Mouse (Mus musculus) spleen, postnatal 4 days (tissue): Measurements from ENCODE around the gene Sorbs2.
"Not testable (repeated sequence)": the region's sequence is repeated elsewhere in the genome, so short reads cannot be mapped to it uniquely, and the experiment has no call there.

Source experiments
- DNase-seq, 2 experiments: peaks; one replicate each; pipeline ENCODE4 v3.0.0; 2022; ENCODE audit warnings: low spot score in 2 of 2

Sorbs2 gene

DNA sequence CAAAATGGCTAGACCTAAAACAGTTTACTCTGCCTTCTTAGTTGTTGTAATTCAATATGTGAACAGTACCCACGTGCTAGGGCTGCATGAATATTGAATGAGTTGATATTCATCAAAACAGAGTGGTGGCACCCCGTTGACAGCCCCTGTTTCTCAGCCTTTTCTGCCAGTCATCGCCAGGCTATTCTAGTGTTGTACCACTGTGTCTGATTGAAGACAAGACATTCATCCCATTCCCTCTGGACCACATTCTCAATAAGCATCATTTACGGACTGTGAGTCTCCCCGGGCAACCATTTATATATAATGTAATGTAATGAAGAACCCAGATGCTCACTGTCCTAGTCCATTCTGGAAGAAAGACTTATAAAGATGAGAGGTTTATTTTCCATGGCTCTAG lies 335.7 kb downstream of the Sorbs2 start:
- no peak for DNase-seq

DNA sequence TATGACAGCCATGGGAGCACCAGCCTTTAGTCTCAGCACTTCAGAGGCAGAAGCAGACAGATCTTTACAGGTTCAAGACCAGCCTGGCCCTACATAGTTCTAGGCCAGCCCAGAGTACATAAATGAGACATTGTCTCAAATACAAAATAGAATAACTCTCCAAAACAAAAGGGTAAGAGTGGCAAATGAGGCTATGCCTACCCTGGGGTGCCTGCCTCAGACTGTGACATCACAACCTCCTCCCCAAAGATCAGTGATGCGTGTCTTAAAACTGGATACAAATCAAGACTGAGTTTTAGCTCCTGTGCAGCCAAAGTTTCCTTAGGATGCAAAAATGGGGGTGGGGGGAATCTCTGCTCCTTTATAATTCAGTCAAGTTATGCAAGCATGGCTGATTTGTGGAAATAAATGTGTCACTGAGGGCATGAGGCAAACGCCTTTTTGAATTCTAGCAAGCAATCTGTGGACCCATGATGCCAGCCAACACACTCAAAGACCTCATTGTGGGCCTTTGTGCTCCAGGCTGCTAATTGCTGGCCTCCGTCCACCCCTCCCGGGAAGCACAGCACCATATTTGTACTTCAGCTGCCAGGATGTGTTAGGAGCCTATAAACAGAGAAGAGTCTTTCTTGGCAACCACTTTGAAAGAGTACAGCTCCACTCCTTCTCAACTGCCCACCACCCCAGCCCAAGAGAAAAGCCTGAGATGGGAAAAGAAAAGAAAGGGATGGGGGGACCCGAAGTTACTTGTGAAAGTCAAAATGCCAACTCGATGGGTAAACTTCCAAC lies 336.7 kb downstream of the Sorbs2 start:
- DNase-seq, result no peak

DNA sequence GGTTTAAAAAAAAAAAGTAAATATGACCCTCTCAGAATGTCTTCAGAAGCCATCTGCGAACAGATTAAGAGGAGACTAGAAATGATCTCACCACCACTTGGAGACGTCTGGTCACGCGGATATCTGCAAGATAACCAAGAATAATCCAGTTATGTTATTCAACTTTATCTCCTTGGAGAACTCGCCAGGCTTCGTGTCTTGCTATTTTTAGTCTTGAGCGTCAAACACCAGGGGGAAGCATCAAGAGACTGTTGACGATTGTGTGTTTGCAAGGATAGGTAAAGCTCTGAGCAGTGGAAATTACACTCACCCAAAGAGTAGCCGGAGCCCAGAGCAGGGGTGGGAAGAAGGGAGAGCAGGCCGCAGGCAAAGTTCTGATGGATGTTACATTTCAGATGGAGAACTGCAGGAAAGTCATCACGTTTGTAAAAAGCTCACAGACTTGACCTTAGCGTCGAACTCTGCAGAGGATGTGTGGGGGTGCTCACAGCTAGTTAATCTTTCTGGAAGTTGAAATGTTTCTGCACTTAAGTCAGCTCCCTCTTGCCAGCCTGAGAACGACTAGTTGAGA lies 337.4 kb downstream of the Sorbs2 start:
- DNase-seq, result no peak

DNA sequence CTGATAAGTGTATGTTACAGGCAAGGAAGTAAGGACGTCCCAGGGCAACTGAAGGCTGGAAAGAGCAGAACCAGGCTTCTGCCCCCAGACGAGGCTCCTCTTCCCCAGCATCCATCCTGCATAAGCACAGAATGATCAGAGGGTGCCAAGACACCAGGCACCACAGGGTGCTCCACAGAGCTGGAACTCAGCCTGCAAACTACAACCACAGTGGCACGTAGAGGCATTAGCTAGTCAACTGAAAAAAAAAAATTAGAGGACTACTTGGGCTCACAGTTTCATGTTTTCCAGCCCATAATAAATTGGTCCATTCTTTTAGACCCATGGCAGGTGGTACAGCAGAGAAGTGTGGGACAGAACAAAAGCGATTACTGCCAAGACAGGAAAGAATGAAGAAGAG lies 338.3 kb downstream of the Sorbs2 start:
- no peak for DNase-seq

DNA sequence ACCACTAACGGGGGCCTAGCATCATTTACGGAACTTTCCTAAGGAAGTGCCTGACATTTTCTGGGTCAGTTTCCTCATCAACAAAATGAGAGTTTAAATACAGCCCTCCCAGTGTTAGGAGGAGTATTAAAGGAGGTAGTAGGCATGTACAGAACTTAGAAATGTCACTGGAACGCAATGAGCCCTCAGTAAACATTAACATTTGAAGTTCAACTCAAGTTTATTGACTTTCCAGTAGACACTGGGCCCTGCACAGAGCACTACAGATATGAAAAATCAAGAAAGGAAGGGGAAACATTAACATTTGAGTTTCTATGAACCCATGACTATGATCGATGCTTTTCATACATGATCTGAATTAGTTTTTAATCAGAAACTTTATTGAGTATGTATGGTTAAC lies 347.5 kb downstream of the Sorbs2 start:
- no peak for DNase-seq

DNA sequence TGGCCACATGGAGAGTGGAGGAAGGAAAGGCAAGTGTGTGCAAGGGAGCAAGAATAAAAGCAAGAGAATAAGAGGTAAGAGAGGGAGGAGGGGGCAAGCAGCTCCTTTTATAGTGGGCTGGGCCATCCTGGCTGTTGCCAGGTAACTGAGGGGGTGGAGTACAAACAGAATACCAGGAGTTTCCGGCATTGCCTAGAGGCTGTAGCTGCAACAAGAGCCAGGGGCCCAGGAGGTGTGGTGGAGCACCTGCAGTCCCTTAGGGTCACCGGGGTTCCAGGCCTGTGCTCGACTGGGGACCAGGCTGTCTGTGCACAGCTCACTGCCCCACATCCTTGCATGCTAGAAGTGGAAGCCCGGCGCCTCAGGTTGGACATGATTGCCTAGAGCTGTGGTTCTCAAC lies 350.1 kb downstream of the Sorbs2 start:
- DNase-seq, result no peak

DNA sequence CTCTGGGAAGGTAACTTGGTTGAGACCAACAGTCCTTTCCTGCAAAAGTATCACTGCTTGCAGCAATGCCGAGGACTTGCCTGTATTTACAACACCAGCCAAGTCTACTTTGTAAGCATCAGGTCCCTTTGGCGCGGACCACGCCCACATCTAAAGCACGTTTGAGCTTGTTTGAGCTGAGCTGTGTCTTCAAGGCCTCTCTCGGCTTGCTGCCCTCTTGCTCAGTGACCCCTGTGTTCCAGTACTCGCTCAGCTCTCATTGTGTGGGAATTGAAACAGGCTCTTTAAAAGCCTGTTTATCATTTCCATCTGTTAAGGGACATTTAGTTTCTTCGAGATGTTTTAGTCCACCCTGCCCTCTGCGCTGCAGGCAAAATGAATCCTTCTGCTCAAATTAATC lies 350.8 kb downstream of the Sorbs2 start:
- no peak for DNase-seq

DNA sequence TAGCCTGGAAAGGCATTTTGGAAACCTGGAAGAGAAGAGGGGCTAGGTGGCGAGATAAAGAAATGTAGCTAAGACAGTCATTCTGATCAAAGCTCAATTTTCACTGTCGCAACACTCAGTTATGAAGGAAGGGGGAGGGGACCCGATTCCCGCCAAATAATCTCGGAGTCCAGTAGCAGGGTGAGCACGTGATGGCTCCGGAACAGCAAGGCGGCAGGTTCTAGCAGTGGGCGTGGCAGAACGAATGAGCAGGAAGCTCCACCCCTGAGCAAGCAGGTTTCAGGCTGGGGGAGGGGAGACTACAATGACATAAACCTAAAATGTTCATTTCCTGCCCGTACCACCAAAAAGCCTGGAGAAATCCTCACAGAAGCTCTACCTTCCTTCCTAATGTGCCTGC lies 364.0 kb downstream of the Sorbs2 start:
- DNase-seq, result not testable (repeated sequence)

DNA sequence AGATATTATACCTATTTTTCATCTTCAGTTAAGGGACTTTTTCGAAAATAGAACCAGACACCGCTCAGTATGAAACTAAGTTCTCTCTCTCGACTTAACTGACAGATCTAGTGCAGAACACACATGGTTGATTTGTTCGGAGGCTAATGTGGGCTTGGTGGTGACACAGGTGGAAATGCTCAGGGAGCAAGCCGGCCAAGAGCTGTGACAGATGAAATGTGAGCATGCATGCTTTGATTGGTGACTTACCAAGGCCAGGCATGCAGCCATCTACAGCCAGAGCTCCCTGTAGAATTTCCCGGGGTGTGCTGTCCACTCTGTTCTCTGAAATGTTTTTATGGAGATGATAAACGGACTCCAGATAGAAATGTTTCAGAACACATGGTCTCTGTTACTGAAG lies 364.5 kb downstream of the Sorbs2 start:
- DNase-seq, result no peak

DNA sequence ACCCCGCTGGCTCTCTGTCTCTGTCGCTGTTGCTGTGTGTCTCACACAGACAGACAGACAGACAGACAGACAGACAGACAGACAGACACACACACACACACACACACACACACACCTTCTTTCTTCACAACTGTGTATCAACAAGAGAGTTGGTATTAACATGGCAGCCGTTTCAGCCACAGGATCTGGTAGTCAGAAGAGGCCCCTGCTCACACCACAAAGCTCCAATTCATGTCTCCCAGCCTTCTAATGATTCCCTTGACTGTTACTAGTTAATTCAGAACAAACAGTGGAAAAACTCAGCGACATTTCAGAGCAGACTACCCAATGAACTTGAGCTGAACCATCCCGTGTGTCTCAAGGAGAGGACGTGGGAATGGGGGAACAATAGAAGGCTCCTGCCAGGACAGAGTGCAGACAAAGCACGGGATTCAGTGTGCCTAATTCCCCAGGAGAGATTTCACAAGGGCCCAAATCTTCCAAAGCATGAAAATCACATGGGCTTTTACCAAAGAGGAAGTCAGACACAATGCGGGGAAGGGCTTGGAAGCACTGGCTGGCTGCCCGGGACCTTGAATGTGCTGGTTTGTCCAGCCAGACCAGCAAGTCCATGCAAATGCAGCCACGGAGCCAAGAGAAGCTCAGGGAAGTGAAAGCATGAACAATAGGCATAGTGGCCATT lies 367.5 kb downstream of the Sorbs2 start:
- peak in 1 of 2 experiments; percentile 28 for DNase-seq

DNA sequence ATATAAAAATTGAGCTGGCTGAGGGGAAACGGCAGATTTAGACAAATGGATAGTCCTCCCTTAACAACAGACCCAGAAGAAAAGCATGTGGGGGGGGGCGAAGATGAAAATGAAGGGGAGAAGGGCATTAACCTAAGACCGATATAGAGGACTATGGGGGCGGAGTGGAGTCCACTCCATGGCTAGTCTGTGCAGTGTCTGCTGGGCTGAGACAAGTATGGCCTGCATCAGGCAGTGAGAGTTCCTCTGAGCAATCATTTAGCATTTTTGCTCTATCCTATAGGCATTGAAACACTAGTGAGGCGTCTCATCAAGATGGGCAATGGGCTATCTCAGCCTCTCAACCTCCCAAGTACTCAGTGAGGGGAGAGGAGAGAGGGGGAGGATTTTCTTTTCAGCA lies 368.8 kb downstream of the Sorbs2 start:
- no peak for DNase-seq
